Mouse (Mus musculus): Measurements from ENCODE around the gene Hs6st3. TPM values are rescaled to one million over a fixed set of nuclear protein-coding genes. Genes with fewer than 3 reads are reported as not detected.

Hs6st3 gene
- total RNA-seq, 2 experiments from 2014 or later, result 51.4 to 58.0 TPM

GRCm38 (mm10) chr14:119761376-119761775 lies 623.2 kb downstream of the Hs6st3 start:
- intact Hi-C loops (cut with DNase I), result no loop called here
- DNase-seq, result no peak

DNA sequence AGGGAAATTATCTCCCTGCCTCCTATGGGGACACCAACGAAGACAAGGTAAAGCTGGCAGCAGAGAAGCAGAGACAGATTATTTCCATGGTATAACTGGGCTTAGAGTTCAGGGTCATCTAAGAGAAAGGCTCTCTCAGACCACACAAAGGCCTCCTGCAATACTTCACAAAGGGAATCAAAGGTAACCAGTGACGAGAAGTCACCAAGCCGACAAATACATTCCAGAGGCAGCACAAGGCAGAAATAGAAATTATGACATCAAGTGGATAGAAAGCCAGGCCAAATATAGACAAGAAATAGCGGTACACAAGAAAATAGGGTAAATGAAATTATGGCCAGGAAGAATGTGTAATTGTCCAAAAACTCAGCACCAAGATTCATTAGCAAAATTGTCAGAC lies 633.9 kb downstream of the Hs6st3 start:
- no peak for DNase-seq
- intact Hi-C loops (cut with DNase I), result no loop called here

DNA sequence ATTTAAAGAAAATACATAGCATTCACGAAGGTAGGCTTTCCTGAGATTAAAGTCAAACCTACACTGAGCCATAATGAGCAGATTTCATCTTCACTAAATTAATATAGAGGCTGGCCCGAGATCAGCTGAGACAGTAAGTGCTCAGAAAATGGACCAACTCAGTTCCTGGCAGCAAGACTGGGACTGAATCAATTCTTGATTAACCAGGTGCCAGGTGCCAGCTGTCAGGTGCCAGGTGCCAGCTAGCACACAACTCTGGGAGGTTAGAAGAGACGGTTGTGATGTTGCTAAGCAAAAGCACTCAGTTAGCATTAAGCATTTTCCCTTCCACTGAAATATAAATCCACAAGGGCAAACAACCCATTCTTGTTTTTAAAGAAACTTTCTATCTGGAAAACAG lies 638.1 kb downstream of the Hs6st3 start:
- DNase-seq, result peak; percentile 10
- intact Hi-C loops (cut with DNase I), result no loop called here

GRCm38 (mm10) chr14:119779982-119780588 lies 641.9 kb downstream of the Hs6st3 start:
- DNase-seq, result no peak
- intact Hi-C loops (cut with DNase I), result no loop called here

DNA sequence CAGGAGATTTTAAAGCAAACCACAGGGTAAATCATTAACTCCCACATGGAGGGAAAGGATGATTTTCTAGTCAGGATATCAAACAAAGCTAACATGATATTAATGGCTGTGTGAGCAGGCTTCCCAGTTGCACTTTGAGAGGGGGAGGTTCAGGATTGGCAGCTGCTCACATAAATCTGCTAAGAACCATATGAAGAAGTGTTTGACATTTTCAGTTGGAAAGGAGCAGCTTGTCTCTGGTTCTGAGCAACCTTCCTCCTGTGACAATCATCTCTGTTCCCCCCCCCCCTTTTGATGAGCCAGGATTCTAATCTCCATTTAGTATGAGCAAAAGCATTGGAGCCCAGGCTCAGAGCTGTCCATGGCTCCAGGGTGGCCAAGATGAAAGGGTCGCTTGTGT lies 643.0 kb downstream of the Hs6st3 start:
- no peak for DNase-seq

DNA sequence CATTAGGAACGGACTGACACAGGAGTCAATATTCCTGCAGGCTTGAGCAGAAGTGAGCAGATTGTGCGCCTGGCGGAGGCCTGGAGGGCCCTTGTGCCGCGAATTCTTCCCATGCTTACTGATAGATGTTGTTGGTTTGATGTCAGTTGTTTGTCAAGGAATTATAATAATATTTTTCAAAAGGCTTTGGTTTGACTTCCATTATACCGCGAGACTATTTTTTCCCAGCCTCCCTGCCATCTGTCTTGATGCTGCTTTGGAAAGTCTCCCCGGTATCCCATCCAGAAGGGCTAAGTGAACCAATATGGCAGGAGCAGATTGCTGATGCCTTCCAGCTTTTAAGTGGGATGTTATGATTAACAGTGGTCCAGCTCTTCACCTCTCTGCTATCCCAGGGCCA lies 651.3 kb downstream of the Hs6st3 start:
- no peak for DNase-seq
- intact Hi-C loops (cut with DNase I), result no loop called here

More for the DNA sequence above, 643.0 kb downstream of the Hs6st3 start:
- intact Hi-C loops (cut with DNase I), result no loop called here

DNA sequence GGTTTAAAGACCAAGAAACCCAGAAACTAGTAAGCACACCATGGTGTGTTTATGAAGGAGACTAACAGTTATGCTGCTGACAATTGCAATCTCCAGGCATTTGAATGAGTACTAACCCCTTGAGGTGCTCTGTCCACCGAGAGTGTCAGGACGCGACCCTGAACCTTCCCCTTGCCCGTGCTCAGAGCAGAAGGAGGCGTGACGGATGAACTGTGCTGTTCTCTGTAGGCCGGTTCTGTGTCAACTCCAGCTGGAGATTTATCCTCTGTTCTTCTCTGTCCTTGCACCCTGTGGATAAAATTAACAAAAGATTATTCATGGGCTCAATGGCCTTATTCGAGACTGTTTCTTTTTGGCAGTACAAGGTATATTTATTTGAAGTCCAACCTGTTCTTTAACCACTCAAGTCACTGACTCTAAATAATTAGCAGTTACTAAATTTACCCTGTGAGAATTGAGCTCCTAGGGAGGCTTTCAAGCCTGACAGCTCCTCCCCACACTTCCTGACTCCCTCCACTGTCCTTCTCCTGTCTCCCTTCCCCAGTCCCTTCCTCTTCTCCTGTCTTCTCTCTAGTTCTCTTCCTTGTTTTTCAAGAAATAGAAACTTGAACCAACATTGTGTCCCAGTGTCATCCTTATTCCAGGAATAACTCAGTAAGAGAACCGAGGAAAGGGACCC lies 659.2 kb downstream of the Hs6st3 start:
- no peak for DNase-seq
- intact Hi-C loops (cut with DNase I), result no loop called here

GRCm38 (mm10) chr14:119798561-119798960 lies 660.4 kb downstream of the Hs6st3 start:
- no peak for DNase-seq
- intact Hi-C loops (cut with DNase I), result no loop called here

DNA sequence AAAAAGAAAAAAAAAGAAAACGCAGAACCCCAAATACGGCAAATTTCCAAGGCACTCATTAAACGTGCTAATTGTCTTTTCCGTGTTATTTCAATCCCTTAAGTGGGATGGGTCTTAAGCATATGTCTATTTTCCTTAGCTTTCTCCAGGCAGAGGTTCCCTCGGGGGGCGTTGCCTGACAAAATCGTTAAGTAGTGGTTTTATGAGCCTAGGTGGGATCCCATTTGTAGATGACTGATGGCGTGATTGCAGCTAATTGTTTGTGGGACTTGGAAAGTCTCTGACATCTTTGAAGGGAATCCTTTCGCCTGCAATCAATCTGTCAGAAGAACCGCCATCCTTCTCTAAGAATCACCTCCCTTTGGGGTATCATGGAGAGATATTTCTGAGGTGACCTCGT lies 662.7 kb downstream of the Hs6st3 start:
- intact Hi-C loops (cut with DNase I), result no loop called here
- DNase-seq, result no peak

GRCm38 (mm10) chr14:119813898-119814297 lies 675.8 kb downstream of the Hs6st3 start:
- intact Hi-C loops (cut with DNase I), result no loop called here
- no peak for DNase-seq

GRCm38 (mm10) chr14:119815616-119816015 lies 677.5 kb downstream of the Hs6st3 start:
- intact Hi-C loops (cut with DNase I), result no loop called here
- DNase-seq, result no peak

- peak; percentile 31 for DNase-seq
- intact Hi-C loops (cut with DNase I), result no loop called here
These were observed 682.4 kb downstream of the Hs6st3 start for GRCm38 (mm10) chr14:119820562-119820961.

DNA sequence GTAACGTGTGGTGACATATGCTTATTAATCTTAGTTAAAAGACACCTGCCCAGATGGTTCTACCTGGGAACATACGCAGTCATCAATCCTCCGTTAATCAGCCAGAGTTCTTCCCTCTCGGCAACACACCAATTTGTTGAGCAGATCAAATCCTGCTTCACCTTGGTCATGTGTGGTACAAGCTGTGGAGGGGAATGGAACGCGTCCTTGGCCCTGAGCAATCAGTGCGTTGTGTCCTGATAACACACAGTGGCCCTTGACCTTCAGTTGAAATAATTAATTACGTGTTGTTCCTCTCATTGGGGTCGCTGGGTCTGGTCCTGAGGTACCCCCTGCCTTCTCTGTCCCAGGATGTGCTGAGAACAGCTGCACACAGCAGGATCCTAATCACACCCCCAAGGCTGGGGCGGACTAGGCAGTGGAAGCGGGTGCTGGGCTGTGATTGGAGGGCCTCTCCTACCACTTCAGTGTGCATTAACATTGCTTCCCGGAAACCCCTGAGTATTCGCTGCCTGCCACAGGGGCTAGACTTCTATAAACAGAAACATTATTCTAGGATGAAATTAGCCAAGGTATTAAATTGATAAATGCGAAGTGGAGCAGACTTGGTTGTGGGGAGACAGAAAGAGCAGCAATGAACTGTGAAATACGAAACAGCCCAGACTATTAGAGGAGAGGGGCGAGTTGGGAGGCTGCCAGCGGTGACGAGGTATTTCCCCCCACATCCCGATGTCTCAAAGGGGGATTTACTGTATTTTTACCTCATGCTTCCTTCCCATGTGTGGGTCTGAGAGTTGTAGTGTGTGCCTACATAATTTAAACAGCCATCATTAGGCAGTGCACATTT lies 693.2 kb downstream of the Hs6st3 start:
- intact Hi-C loops (cut with DNase I), result loop anchor here (10.0 kb wide), 1 partner anchor 553 kb away; no protein-coding TSS in a partner anchor
- DNase-seq, result no peak

DNA sequence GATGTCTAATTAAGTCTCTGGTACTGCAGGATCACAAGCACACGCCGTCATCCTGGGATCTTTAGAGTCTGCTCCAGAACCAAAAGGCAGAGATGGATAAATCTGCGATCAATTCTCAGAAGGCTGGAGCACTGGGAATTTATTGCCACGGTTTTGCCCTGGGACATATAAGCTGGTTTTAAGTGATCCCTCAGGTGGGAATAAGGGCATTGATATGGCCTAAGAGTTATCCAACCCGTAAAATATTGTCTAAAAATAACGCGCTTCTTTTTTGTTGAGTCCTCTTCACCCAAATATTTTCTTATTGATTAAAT lies 693.8 kb downstream of the Hs6st3 start:
- no peak for DNase-seq
- intact Hi-C loops (cut with DNase I), result loop anchor here (10.0 kb wide), 1 partner anchor 553 kb away; no protein-coding TSS in a partner anchor

DNA sequence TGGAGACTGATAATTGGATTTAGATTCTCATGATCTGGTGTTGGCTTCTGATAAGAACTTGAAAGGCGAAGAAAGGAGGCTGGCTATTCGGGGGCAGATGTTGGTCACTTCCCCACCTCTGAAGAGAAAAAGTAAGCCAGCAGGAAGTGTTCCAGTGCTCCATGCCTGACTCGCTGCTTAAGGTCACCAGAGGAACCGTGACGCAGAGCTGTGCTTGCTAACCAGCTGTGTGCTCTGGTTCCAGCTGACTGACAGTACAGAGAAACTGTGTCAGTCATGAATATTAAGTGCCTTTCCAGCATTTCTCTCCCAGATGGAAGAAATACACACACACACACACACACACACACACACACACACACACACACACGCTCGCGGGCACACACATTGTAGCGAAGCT lies 694.8 kb downstream of the Hs6st3 start:
- intact Hi-C loops (cut with DNase I), result loop anchor here (10.0 kb wide), 1 partner anchor 552 kb away; no protein-coding TSS in a partner anchor
- DNase-seq, result no peak

DNA sequence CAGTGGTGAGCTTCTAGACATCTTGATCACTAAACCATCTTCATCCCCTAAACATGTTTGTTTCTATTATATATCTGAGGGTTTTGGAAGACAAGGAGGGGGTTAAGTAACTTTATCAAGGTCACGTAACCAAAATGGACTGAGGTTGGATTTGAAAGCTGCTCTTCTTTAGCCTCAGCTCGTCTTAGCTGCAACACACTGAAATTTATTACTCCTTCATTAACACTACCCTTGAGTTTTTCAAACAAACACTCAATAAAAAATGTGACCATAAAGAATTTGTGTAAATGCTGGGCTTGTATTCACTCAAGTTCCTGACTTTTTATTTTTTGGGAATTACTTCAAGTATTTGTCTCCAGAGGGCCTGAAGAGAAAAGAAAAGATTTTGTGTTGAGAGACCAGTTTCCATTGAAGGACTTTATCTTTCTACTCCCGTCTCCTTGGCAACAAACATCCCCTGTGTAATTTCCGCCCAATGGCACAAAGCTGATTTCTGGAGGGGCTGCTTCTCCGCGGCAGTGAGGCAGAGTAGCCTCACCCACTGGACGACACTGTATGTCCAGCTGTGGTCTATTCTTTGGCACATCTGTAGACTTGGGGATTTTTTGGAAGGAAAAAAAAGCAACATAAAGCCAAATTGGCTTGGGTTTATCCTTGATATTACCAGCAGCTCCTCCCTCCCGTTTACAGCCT lies 696.0 kb downstream of the Hs6st3 start:
- intact Hi-C loops (cut with DNase I), result loop anchor here (10.0 kb wide), 1 partner anchor 551 kb away; no protein-coding TSS in a partner anchor
- no peak for DNase-seq

GRCm38 (mm10) chr14:119836051-119836450 lies 697.9 kb downstream of the Hs6st3 start:
- DNase-seq, result no peak
- intact Hi-C loops (cut with DNase I), result loop anchor here (10.0 kb wide), 1 partner anchor 549 kb away; no protein-coding TSS in a partner anchor

GRCm38 (mm10) chr14:119847540-119847939 lies 709.4 kb downstream of the Hs6st3 start:
- intact Hi-C loops (cut with DNase I), result no loop called here

GRCm38 (mm10) chr14:119848759-119849298 lies 710.7 kb downstream of the Hs6st3 start:
- no peak for DNase-seq
- intact Hi-C loops (cut with DNase I), result no loop called here

More at GRCm38 (mm10) chr14:119847540-119847939, 709.4 kb downstream of the Hs6st3 start:
- DNase-seq, result no peak

DNA sequence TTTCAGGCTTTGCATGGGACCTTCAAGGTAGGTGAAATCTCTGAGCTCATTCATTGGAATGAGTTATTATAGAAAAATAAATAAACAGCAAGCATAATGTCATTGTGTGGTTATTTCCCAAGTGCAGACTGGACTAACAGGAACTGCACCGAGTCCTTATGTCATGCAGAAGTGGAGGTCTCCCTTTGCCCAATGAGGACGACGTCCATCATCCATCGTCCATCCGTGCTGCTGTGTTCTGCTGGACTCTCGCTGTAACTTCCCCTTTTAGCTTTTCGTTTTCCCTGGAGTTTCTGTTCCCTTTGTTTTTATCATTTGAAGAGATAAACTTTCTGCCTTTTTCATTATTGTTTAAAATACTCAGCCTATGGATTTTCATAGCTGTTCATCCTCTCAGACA lies 711.2 kb downstream of the Hs6st3 start:
- intact Hi-C loops (cut with DNase I), result no loop called here

More for the DNA sequence above, 711.2 kb downstream of the Hs6st3 start:
- DNase-seq, result no peak

All from left cerebral cortex, postnatal 4 days (tissue).